Mouse (Mus musculus) hindbrain, embryonic 13.5 days (tissue): Measurements from ENCODE around the gene Coil. TPM values are rescaled to one million over a fixed set of nuclear protein-coding genes. Genes with fewer than 3 reads are reported as not detected.
"Not testable (repeated sequence)": the region's sequence is repeated elsewhere in the genome, so short reads cannot be mapped to it uniquely, and the experiment has no call there.

Source experiments
- ATAC-seq: fragments of 200-750 bp; cut with Nextera tagmentation; 2 replicates; pipeline ENCODE4 v1.8.0; 2017; ENCODE audit warnings: moderate TSS enrichment; ENCODE audit not compliant: low FRiP score
- H3K27ac ChIP-seq: fragments of 300-500 bp; sonication (generic); 2 replicates; pipeline ENCODE4 v1.5.1; 2015; ENCODE audit warnings: inconsistent platforms, mild to moderate bottlenecking, moderate library complexity
- H3K27me3 ChIP-seq: fragments of 300-500 bp; sonication (generic); 2 replicates; pipeline ENCODE4 v1.6.1; 2015; ENCODE audit warnings: mild to moderate bottlenecking, inconsistent platforms
- H3K36me3 ChIP-seq: fragments of 300-500 bp; sonication (generic); 2 replicates; pipeline ENCODE4 v1.6.1; 2015; ENCODE audit warnings: mild to moderate bottlenecking, inconsistent platforms
- H3K4me1 ChIP-seq: fragments of 300-500 bp; sonication (generic); replicated peaks from 2 replicates; pipeline ENCODE4 v1.6.1; 2015; ENCODE audit warnings: inconsistent platforms
- H3K4me2 ChIP-seq: fragments of 300-500 bp; sonication (generic); 2 replicates; pipeline ENCODE4 v1.6.1; 2015; ENCODE audit warnings: inconsistent platforms, mild to moderate bottlenecking, moderate library complexity
- H3K4me3 ChIP-seq: fragments of 300-500 bp; sonication (generic); 2 replicates; pipeline ENCODE4 v1.5.1; 2015; ENCODE audit warnings: mild to moderate bottlenecking, inconsistent platforms
- H3K9ac ChIP-seq: fragments of 300-500 bp; sonication (generic); 2 replicates; pipeline ENCODE4 v1.6.1; 2015; ENCODE audit warnings: mild to moderate bottlenecking, inconsistent platforms
- H3K9me3 ChIP-seq: fragments of 300-500 bp; sonication (generic); 2 replicates; pipeline ENCODE4 v1.6.1; 2016; ENCODE audit warnings: inconsistent platforms
- WGBS: fragments of 180-500 bp; shearing (Covaris S2); methylation state at CpG from one replicate; pipeline ENCODE4 v1.1.7; 2015; 5-methylcytosine and 5-hydroxymethylcytosine counted together
- polyA plus RNA-seq: library from polyadenylated mRNA; unstranded; fragments of >200 nt; fragmentation: Nextera tagmentation; extraction: Ambion mirVana; gene quantifications from 2 replicates; pipeline ENCODE4 v1.2.1, GENCODE M21; 2015

Gene Coil
- polyA plus RNA-seq, 1 experiment from 2014 or later = 26.7 TPM

DNA sequence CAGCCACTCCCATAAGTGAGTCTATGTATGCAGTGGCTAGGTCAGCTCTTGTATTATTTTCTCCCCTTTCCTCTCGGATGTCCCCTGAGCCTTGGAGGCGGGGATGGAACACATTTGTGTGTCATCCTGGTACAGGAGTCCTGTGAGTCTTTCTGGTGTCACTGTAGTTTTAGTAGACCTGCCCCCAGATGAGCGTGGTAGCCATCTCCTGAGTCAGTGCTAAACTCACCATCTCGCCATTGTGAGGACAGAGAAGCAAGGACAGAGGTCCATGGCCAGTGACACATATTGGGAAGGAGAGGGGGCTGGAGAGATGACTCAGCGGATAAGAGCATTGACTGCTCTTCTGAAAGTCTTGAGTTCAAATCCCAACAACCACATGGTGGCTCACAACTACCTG is 7.1 kb downstream of the Coil start:
- Histone ChIP-seq H3K9me3 (no peaks in the 10 kb centered on the region), H3K4me1 (peaks cover 15% of the 10 kb centered on the region), H3K4me2 (no peak overlapping the region), H3K27me3 (no peaks in the 10 kb centered on the region), H3K36me3 (peaks cover 12% of the 10 kb centered on the region), H3K9ac (no peak overlapping the region), H3K27ac (no peak overlapping the region), H3K4me3 (no peak overlapping the region)
- WGBS = 93% methylated on average over 5 of the region's 5 CpGs
- ATAC-seq = no peak

DNA sequence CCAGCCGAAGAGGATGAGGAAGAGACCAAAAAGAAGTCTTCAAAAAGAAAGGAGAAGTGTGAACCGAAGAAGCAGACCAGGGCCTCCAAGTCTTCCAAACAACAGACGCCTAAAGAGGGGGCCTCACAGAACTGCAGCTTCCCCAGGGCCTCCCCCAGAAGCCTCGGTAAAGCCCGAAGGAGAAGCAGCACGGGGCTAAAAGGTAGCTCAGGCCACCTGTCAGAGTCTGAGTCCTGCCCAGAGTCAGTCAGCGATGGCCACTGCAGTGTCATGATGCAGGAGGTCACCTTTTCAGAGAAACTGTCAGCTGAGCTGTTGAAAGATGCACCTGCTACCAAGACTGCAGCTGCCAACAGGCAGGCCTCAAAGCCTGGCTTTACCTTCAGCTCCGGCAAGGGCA is 11.3 kb downstream of the Coil start:
- Histone ChIP-seq H3K36me3 (peaks cover 50% of the 10 kb centered on the region), H3K9ac (no peak overlapping the region), H3K4me2 (no peak overlapping the region), H3K4me3 (no peak overlapping the region), H3K9me3 (no peaks in the 10 kb centered on the region), H3K27me3 (no peaks in the 10 kb centered on the region), H3K4me1 (peaks cover 5% of the 10 kb centered on the region; the same call in 1 of the 2 replicates), H3K27ac (no peak overlapping the region)
- 91% methylated on average over 8 of the region's 8 CpGs for WGBS
- ATAC-seq = no peak

DNA sequence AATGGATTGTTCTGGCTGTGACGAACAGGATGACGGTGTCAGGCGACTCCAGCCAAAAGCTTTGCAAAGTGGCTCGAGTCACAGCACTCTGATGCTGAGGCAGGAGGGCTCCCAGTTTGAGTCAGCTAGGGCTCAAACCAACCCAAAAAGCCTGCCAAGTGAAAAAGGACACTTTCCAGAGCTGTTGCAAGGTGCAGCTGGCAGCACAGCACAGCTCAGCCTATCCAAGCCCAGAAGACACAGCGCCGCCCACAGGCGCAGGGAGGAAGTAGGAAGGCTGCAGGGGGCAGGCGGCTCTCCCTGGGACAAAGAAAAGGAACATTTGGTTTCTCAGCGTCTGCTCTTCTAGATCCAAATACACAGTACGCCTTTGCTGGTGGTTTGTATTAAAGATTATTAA is 16.6 kb downstream of the Coil start:
- ATAC-seq = no peak
- H3K4me2 ChIP-seq = no peak overlapping the region
- no peaks in the 10 kb centered on the region for H3K4me1 ChIP-seq
- peaks cover 74% of the 10 kb centered on the region for H3K36me3 ChIP-seq
- H3K9ac ChIP-seq = no peak overlapping the region
- no peak overlapping the region for H3K4me3 ChIP-seq
- no peak overlapping the region for H3K27ac ChIP-seq
- no peaks in the 10 kb centered on the region for H3K9me3 ChIP-seq
- H3K27me3 ChIP-seq = no peaks in the 10 kb centered on the region
- 84% methylated on average over 10 of the region's 10 CpGs for WGBS

DNA sequence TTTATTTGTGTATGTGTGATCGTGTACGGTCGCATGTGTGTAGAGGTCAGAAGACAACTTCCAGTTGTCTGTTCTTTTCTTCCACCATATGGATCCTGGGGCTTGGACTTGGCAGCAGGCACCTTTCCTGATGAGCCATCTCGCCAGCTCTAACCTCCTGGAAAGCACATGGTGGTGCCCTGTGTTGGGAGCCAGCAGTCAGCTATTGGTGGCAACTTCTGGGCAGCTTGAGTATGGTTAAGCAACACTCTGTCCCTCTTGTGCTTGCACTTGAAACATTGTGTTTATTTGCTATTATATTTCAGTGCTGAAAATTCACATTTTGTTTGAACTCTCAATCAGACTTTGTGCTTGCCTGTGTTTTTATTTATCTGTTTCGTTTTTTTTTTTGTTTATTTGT is 18.9 kb downstream of the Coil start:
- WGBS = 80% methylated on average over 5 of the region's 5 CpGs
- ATAC-seq = no peak
- Histone ChIP-seq H3K4me2 (no peak overlapping the region), H3K4me1 (no peaks in the 10 kb centered on the region), H3K36me3 (peaks cover 51% of the 10 kb centered on the region), H3K9ac (no peak overlapping the region), H3K9me3 (no peaks in the 10 kb centered on the region), H3K27ac (no peak overlapping the region), H3K4me3 (no peak overlapping the region), H3K27me3 (no peaks in the 10 kb centered on the region)

DNA sequence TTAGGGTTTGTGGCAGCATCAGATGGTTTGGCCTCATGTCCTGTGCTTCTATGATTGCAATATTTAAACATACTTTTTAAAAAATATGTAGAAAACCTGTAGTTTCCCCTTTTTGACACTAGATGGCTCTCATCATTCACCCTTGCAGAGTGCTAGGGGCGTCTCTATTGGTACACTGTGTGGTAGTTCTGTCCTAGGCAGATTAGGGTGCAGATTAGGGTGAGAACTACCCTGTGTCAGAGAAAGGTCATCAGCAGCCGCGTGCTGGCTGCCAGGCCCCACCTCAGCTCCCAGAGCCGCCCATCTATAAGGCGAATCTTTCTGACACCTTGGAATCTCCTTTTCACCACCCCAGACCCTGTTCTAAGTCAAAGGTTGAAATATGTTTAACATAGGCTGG is 19.5 kb downstream of the Coil start:
- Histone ChIP-seq H3K4me3 (no peak overlapping the region), H3K9me3 (no peaks in the 10 kb centered on the region), H3K27ac (no peak overlapping the region), H3K4me1 (no peaks in the 10 kb centered on the region), H3K36me3 (peaks cover 46% of the 10 kb centered on the region), H3K4me2 (no peak overlapping the region), H3K27me3 (no peaks in the 10 kb centered on the region), H3K9ac (no peak overlapping the region)
- no peak for ATAC-seq
- WGBS = 78% methylated on average over 5 of the region's 5 CpGs

DNA sequence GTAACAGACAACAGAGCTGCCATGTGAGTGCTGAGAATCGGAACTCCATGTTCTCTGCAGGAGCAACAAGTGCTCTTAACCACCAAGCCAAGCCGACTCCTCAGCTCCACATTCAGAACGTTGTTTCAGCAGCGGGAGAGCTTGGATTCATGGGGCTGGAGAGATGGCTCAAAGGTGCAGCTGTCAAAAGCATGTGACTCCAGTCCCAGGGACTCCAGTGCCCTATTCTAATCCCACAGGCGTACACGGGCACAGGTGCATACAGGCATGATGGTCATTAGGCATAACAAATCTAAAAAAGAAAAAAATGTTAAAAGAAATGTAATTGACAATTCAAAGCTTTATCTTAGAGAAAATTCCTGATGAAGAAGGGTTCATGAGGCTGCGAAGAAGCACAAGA is 23.1 kb downstream of the Coil start:
- Histone ChIP-seq H3K4me2 (no peak overlapping the region), H3K36me3 (peaks cover 16% of the 10 kb centered on the region), H3K27ac (no peak overlapping the region), H3K27me3 (no peaks in the 10 kb centered on the region), H3K4me1 (no peaks in the 10 kb centered on the region), H3K9ac (no peak overlapping the region), H3K9me3 (no peaks in the 10 kb centered on the region), H3K4me3 (no peak overlapping the region)
- no peak for ATAC-seq
- WGBS = 56% methylated on average over 7 of the region's 7 CpGs

DNA sequence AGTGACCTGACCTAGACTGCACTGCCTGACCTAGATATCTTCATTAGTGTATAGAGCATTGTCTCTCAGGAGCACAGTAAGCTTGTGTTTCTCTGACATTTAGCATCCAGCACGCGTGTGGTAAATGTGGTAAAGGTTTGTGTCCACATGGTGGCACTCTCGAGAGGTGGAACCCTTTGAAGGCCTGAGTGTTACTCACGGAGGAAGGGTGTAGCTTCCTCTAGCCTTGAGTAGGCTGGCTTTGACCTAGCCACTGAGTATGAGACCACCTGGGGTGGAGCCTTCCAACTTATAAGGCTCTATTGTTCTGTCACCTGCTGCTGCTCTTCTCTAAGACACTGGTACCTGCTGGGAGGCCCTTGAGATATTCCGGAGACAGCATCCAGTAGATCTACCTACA is 23.6 kb downstream of the Coil start:
- Histone ChIP-seq H3K9ac (no peak overlapping the region), H3K27me3 (peaks cover 3% of the 10 kb centered on the region), H3K27ac (no peak overlapping the region), H3K9me3 (no peaks in the 10 kb centered on the region), H3K4me1 (no peaks in the 10 kb centered on the region), H3K36me3 (peaks cover 12% of the 10 kb centered on the region), H3K4me2 (no peak overlapping the region), H3K4me3 (no peak overlapping the region)
- ATAC-seq = no peak
- WGBS = 17% methylated on average over 5 of the region's 5 CpGs

DNA sequence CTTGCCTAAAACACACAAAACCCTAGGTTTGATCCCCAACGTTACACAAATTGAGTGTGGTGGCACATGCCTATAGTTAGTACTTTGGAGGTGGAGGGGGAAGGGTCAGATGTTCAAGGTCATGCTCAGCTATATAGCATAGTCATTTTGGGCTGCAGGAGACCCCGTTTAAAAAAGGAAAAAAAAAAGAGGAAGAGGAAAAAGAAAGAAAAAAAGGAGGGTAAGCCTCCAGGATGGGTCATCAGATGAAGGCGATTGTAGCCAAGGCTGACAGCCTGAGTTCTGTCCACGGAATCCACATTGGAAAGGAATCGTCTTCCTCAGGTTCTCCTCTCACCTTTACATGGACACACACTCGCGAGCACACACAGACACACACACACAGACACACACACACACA is 24.4 kb downstream of the Coil start:
- peaks cover 10% of the 10 kb centered on the region for H3K36me3 ChIP-seq
- H3K27ac ChIP-seq = no peak overlapping the region
- peaks cover 12% of the 10 kb centered on the region for H3K27me3 ChIP-seq
- H3K4me1 ChIP-seq = peaks cover 4% of the 10 kb centered on the region; the same call in 1 of the 2 replicates
- no peak overlapping the region for H3K9ac ChIP-seq
- no peaks in the 10 kb centered on the region for H3K9me3 ChIP-seq
- no peak overlapping the region for H3K4me2 ChIP-seq
- ATAC-seq = no peak
- WGBS = 89% methylated on average over 7 of the region's 7 CpGs
- no peak overlapping the region for H3K4me3 ChIP-seq

DNA sequence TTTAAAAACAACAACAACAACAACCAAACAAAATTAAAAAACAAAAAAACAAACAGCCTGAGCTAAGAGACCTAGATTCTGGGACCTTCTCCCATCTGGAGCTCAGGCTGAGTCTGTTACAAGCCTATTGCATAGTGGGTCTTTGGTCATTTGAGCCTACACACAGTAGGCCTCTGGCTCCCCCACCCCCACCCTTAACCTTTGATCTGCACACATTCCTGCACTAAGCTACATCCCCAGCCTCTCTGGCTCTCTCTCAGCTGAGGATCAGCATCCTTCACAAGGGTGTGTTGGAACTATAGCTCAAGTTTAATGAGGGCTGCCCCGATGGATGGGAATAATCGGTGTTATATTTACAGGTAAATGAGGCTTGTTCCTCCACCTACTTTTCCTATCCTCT is 25.6 kb downstream of the Coil start:
- peaks cover 7% of the 10 kb centered on the region; the same call in 1 of the 2 replicates for H3K4me1 ChIP-seq
- no peaks in the 10 kb centered on the region for H3K9me3 ChIP-seq
- no peak overlapping the region for H3K27ac ChIP-seq
- no peak overlapping the region for H3K4me2 ChIP-seq
- H3K36me3 ChIP-seq = peaks cover 7% of the 10 kb centered on the region
- no peak overlapping the region for H3K9ac ChIP-seq
- peaks cover 23% of the 10 kb centered on the region for H3K27me3 ChIP-seq
- no peak for ATAC-seq
- no peak overlapping the region for H3K4me3 ChIP-seq
- 94% methylated on average over 2 of the region's 2 CpGs for WGBS

DNA sequence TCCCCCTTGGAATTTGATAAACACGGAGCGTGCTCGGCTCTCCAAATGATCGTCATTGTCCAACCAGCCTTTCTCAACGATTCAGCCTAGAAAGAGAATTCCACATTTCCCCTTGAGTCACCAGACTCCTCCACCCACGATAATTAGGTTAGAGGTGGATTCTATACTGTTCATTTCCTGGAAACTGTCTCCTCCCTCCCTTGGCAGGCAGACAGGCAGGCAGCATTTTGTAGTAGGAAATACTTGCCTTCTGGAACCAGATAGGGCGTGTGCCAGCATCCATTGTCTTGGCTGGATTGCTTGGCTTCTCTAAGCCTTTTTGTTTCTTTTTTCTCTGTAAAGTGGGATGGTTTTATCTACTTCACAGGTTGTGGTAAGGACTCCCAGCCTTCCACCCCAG is 26.4 kb downstream of the Coil start:
- no peaks in the 10 kb centered on the region for H3K9me3 ChIP-seq
- WGBS = 80% methylated on average over 7 of the region's 7 CpGs
- H3K36me3 ChIP-seq = peaks cover under 1% of the 10 kb centered on the region; the same call in 1 of the 2 replicates
- H3K27me3 ChIP-seq = peaks cover 24% of the 10 kb centered on the region
- no peak overlapping the region for H3K27ac ChIP-seq
- H3K4me2 ChIP-seq = no peak overlapping the region
- H3K4me1 ChIP-seq = peaks cover 7% of the 10 kb centered on the region; the same call in 1 of the 2 replicates
- no peak overlapping the region for H3K9ac ChIP-seq
- no peak overlapping the region for H3K4me3 ChIP-seq
- ATAC-seq = no peak

DNA sequence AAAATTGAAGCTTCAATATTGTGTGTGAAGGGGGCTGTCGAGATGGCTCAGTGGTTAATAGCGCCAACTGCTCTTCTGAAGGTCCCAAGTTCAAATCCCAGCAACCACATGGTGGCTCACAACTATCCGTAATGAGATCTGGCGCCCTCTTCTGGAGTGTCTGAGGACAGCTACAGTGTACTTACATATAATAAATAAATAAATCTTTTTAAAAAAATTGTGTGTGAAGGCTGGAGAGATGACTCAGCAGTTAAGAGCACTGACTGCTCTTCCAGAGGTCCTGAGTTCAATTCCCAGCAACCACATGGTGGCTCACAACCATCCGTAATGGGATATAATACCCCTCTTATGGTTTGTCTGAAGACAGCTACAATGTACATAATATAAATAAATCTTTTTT is 27.3 kb downstream of the Coil start:
- H3K9me3 ChIP-seq, H3K4me3 ChIP-seq, H3K4me2 ChIP-seq, ATAC-seq, H3K9ac ChIP-seq, H3K4me1 ChIP-seq, H3K27ac ChIP-seq, H3K36me3 ChIP-seq: not testable (repeated sequence)
- WGBS = 89% methylated on average over 5 of the region's 5 CpGs
- H3K27me3 ChIP-seq = peaks cover 24% of the 10 kb centered on the region

DNA sequence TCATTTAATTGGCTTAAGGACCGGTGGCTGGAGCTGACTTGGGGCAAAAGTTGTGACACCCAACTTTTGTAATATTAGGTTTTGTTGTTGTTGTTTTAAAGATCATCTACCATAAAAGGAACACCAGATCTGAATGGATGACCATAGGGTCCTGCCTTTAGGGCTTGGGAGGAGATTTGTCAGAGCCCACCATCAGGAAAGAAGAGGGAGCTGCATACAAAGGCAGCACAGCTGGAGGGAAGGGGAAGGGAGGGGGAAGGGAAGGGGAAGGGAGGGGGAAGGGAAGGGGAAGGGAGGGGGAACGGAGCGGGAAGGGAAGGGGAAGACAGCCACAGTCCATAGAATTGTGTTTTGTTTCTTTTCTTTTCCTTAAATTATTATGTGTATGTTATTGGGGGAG is 28.4 kb downstream of the Coil start:
- H3K9ac ChIP-seq = no peak overlapping the region
- no peaks in the 10 kb centered on the region for H3K9me3 ChIP-seq
- H3K4me3 ChIP-seq = no peak overlapping the region
- no peak overlapping the region for H3K27ac ChIP-seq
- no peaks in the 10 kb centered on the region for H3K36me3 ChIP-seq
- no peak for ATAC-seq
- H3K4me1 ChIP-seq = peaks cover 7% of the 10 kb centered on the region; the same call in 1 of the 2 replicates
- no peak overlapping the region for H3K4me2 ChIP-seq
- WGBS = 9% methylated on average over 3 of the region's 3 CpGs
- H3K27me3 ChIP-seq = peaks cover 24% of the 10 kb centered on the region

DNA sequence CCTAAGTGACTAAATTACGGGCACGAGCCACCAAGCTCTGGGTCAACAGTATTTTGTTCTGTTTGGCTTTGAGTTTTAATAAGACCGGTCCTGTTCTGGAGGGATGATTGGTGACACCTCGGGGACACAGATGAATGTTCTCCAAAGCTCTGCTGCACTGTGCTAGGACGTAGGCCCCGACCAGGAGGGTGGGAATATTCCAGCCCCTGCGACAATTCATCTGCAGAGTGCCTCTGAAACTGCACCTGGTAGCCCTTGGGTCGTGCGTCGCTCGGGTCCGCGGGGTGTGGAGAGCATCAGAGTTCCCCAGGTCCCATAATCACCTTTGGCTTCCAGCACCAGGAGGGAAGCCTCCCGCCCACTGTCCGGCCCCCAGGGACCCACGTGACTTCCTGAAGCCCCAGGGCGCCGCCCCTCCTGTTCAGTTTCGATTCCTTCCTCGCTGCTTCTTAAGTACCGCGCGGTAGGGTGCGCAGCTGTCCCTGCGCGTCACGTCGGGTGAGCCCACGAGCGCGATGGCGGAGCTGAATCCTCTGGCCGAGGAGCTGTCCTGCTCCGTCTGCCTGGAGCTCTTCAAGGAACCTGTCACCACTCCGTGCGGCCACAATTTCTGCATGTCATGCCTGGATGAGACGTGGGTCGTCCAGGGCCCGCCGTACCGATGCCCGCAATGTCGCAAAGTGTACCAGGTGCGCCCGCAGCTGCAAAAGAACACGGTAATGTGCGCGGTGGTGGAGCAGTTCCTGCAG is 29.1 kb downstream of the Coil start, which contains the start of gene Trim25:
Trim25 (plus strand) TSS at position 403 of the 749 bp plus-strand sequence.
- Histone ChIP-seq H3K27me3 (peaks cover 24% of the 10 kb centered on the region), H3K4me1 (peaks cover 7% of the 10 kb centered on the region; the same call in 1 of the 2 replicates), H3K4me2 (peak within 1 kb of the TSS; percentile 51), H3K4me3 (peak within 1 kb of the TSS; percentile 40), H3K36me3 (no peaks in the 10 kb centered on the region), H3K27ac (no peak within 1 kb of the TSS), H3K9ac (peak within 1 kb of the TSS; percentile 60), H3K9me3 (no peaks in the 10 kb centered on the region)
- ATAC-seq = peak; percentile 28; the same call in 1 of the 2 replicates
- 2% methylated on average over 48 of the region's 48 CpGs for WGBS
